Comparison of ENCODE assay signal across 26 mouse cellular contexts in genomic region chr5:123201987-123202386, GRCm38 (mm10). TPM values are rescaled to one million over a fixed set of nuclear protein-coding genes. Genes with fewer than 3 reads are reported as not detected.
DNase-seq lines count a peak whose midpoint lies in the region; ATAC-seq and TF ChIP-seq lines count a peak whose summit lies in the region.
"Had no signal": no experiment of that assay in that cellular context is flagged by ENCODE, and none has a peak within 500 bp of the region (broad histone marks: within the 10 kb centered on the region; RNA-seq: fewer than 3 reads in every experiment).

No protein-coding gene starts in this region.

- TF ChIP-seq CTCF in midbrain, postnatal 0 days (IDR thresholded peaks at IDR 0.05) = no peak

- H3K9me3 ChIP-seq in midbrain, postnatal 0 days (ENCODE audit: low read length) = no peaks in the 10 kb centered on the region
- no peaks in the 10 kb centered on the region for H3K9me3 ChIP-seq in midbrain, embryonic 16.5 days (replicated peaks; ENCODE audit: control insufficient read depth, low read length, poor library complexity, severe bottlenecking)
- H3K9me3 ChIP-seq: embryonic facial prominence, embryonic 12.5 days; heart, embryonic 12.5 days; kidney, embryonic 15.5 days; limb, embryonic 15.5 days; midbrain, embryonic 15.5 days; neural tube, embryonic 12.5 days; stomach, embryonic 15.5 days had no signal

- DNase-seq in midbrain, postnatal 0 days (ENCODE audit: low spot score) = peak; percentile 61
- DNase-seq in cerebellum, adult 9-11 months = peak; percentile 21
- peak; percentile 40 for DNase-seq in liver
- DNase-seq in thymus, postnatal 36 days = no peak
- DNase-seq in ovary, postnatal 10 days (ENCODE audit: low spot score) = no peak
- no peak for DNase-seq in right cerebral cortex, adult 2 months (ENCODE audit: low spot score in 2 of 2)
- DNase-seq: gastrocnemius, postnatal 36 days; heart, postnatal 36 days; lung, postnatal 4 days; right cerebral cortex, postnatal 4 days; thymus, postnatal 4 days had no signal

- no peaks in the 10 kb centered on the region for H3K4me1 ChIP-seq in midbrain, postnatal 0 days (ENCODE audit: insufficient read depth, low read length)
- no peaks in the 10 kb centered on the region for H3K4me1 ChIP-seq in midbrain, embryonic 16.5 days (ENCODE audit: control insufficient read depth, insufficient read depth, low read length)
- H3K4me1 ChIP-seq: embryonic facial prominence, embryonic 12.5 days; forebrain, embryonic 10.5 days; heart, embryonic 12.5 days; kidney, embryonic 15.5 days; limb, embryonic 15.5 days; midbrain, embryonic 15.5 days; neural tube, embryonic 12.5 days; stomach, embryonic 15.5 days had no signal

- no peak overlapping the region for H3K4me2 ChIP-seq in midbrain, postnatal 0 days (ENCODE audit: low read depth, low read length, poor library complexity, severe bottlenecking)
- H3K4me2 ChIP-seq in midbrain, embryonic 16.5 days (ENCODE audit: low read length) = no peak overlapping the region
- H3K4me2 ChIP-seq: embryonic facial prominence, embryonic 12.5 days; heart, embryonic 12.5 days; kidney, embryonic 15.5 days; limb, embryonic 15.5 days; midbrain, embryonic 15.5 days; neural tube, embryonic 12.5 days; stomach, embryonic 15.5 days had no signal

- H3K27ac ChIP-seq in midbrain, postnatal 0 days (ENCODE audit: low read depth, low read length) = no peak overlapping the region
- no peak overlapping the region for H3K27ac ChIP-seq in midbrain, embryonic 16.5 days (ENCODE audit: low read length)
- H3K27ac ChIP-seq: embryonic facial prominence, embryonic 12.5 days; forebrain, embryonic 10.5 days; kidney, embryonic 15.5 days; limb, embryonic 15.5 days; midbrain, embryonic 15.5 days; neural tube, embryonic 12.5 days; stomach, embryonic 15.5 days had no signal

- no peak overlapping the region for H3K9ac ChIP-seq in midbrain, postnatal 0 days (replicated peaks; ENCODE audit: low read length, poor library complexity, severe bottlenecking)
- H3K9ac ChIP-seq in midbrain, embryonic 16.5 days (ENCODE audit: low read depth, low read length) = no peak overlapping the region
- H3K9ac ChIP-seq: embryonic facial prominence, embryonic 12.5 days; heart, embryonic 12.5 days; kidney, embryonic 15.5 days; limb, embryonic 15.5 days; midbrain, embryonic 15.5 days; neural tube, embryonic 12.5 days; stomach, embryonic 15.5 days had no signal

- 86% methylated on average over 5 of the region's 5 CpGs for WGBS in midbrain, postnatal 0 days
- WGBS in midbrain, embryonic 16.5 days = 88% methylated on average over 5 of the region's 5 CpGs

- no peak overlapping the region for H3K4me3 ChIP-seq in midbrain, postnatal 0 days (ENCODE audit: low read depth, low read length)
- no peak overlapping the region for H3K4me3 ChIP-seq in midbrain, embryonic 16.5 days (ENCODE audit: low read depth, low read length)
- H3K4me3 ChIP-seq: embryonic facial prominence, embryonic 12.5 days; forebrain, embryonic 10.5 days; heart, embryonic 12.5 days; kidney, embryonic 15.5 days; limb, embryonic 15.5 days; midbrain, embryonic 15.5 days; neural tube, embryonic 12.5 days; stomach, embryonic 15.5 days had no signal

- H3K27me3 ChIP-seq in midbrain, postnatal 0 days (ENCODE audit: insufficient read depth, low read length) = no peaks in the 10 kb centered on the region
- H3K27me3 ChIP-seq in midbrain, embryonic 16.5 days (ENCODE audit: control insufficient read depth, insufficient read depth, low read depth, low read length) = no peaks in the 10 kb centered on the region
- H3K27me3 ChIP-seq: embryonic facial prominence, embryonic 12.5 days; heart, embryonic 12.5 days; kidney, embryonic 15.5 days; limb, embryonic 15.5 days; midbrain, embryonic 15.5 days; neural tube, embryonic 12.5 days; stomach, embryonic 15.5 days had no signal

- no peak for ATAC-seq in midbrain, postnatal 0 days (ENCODE audit: low FRiP score)
- ATAC-seq in midbrain, embryonic 16.5 days = no peak
- 0 out of 2 replicates have a peak, but pooled peaks have one; percentile 38 for ATAC-seq in megakaryocyte progenitor cell, adult 5-6 weeks (replicated peaks; ENCODE audit: poor library complexity)
- ATAC-seq: activated CD4-positive, CD25-positive, alpha-beta regulatory T cell, adult 4 months; inflammation-experienced regulatory T-cells, adult 6 months; midbrain, embryonic 15.5 days had no signal

- no peaks in the 10 kb centered on the region for H3K36me3 ChIP-seq in midbrain, postnatal 0 days (ENCODE audit: insufficient read depth, low read length)
- no peaks in the 10 kb centered on the region for H3K36me3 ChIP-seq in midbrain, embryonic 16.5 days (ENCODE audit: control insufficient read depth, insufficient read depth, low read length)
- H3K36me3 ChIP-seq: embryonic facial prominence, embryonic 12.5 days; forebrain, embryonic 10.5 days; heart, embryonic 12.5 days; kidney, embryonic 15.5 days; limb, embryonic 15.5 days; midbrain, embryonic 15.5 days; neural tube, embryonic 12.5 days; stomach, embryonic 15.5 days had no signal

RNA-seq across cellular contexts. Expression of gene Hpd, which starts 19.5 kb away (rescaled TPM):
- not detected in 2 replicates for total RNA-seq in midbrain, postnatal 0 days (2014; rRNA removed)
- not detected in 2 replicates for polyA plus RNA-seq in midbrain, postnatal 0 days (2015; fragmentation: Nextera tagmentation; extraction: Ambion mirVana)
- not detected in 2 replicates for polyA plus RNA-seq in midbrain, embryonic 16.5 days (2015; fragmentation: Nextera tagmentation; extraction: Ambion mirVana)
- total RNA-seq in megakaryocyte progenitor cell, adult 5-6 weeks (2015) = not detected in 2 replicates
- total RNA-seq in megakaryocyte progenitor cell, adult 5-6 weeks (2017) = not detected in 2 replicates
- total RNA-seq: common myeloid progenitor, adult 5-6 weeks; heart, postnatal 36 days; left cerebral cortex, adult 8-10 months had no signal
- polyA plus RNA-seq: activated CD4-positive, CD25-positive, alpha-beta regulatory T cell, adult 4 months; embryonic facial prominence, embryonic 12.5 days; frontal cortex, adult 2 months; heart, embryonic 12.5 days; inflammation-experienced regulatory T-cells, adult 6 months; limb, embryonic 15.5 days; midbrain, embryonic 15.5 days; neural tube, embryonic 12.5 days had no signal

RNA-seq across cellular contexts. Expression of gene Psmd9, which starts 32.8 kb away (rescaled TPM):
- 26.1 and 26.5 TPM in 2 replicates for total RNA-seq in midbrain, postnatal 0 days (2014; rRNA removed)
- polyA plus RNA-seq in midbrain, postnatal 0 days (2015; fragmentation: Nextera tagmentation; extraction: Ambion mirVana) = 76.3 and 81.8 TPM in 2 replicates
- polyA plus RNA-seq in midbrain, embryonic 16.5 days (2015; fragmentation: Nextera tagmentation; extraction: Ambion mirVana) = 73.6 and 77.6 TPM in 2 replicates
- total RNA-seq in megakaryocyte progenitor cell, adult 5-6 weeks (2015) = 22.3 and 23.9 TPM in 2 replicates
- total RNA-seq in megakaryocyte progenitor cell, adult 5-6 weeks (2017) = 15.2 and 19.4 TPM in 2 replicates

RNA-seq across cellular contexts. Expression of gene Wdr66, which starts 49.9 kb away (rescaled TPM):
- total RNA-seq in midbrain, postnatal 0 days (2014; rRNA removed) = 2.2 and 3.3 TPM in 2 replicates
- 1.4 and 2.0 TPM in 2 replicates for polyA plus RNA-seq in midbrain, postnatal 0 days (2015; fragmentation: Nextera tagmentation; extraction: Ambion mirVana)
- 0.94 and 1.7 TPM in 2 replicates for polyA plus RNA-seq in midbrain, embryonic 16.5 days (2015; fragmentation: Nextera tagmentation; extraction: Ambion mirVana)
- total RNA-seq in megakaryocyte progenitor cell, adult 5-6 weeks (2015) = 0.07 TPM in 1 of 2 replicates, not detected in the other
- total RNA-seq in megakaryocyte progenitor cell, adult 5-6 weeks (2017) = not detected in 2 replicates
- total RNA-seq: common myeloid progenitor, adult 5-6 weeks had no signal

RNA-seq across cellular contexts. Expression of gene Setd1b, which starts 60.0 kb away (rescaled TPM):
- total RNA-seq in midbrain, postnatal 0 days (2014; rRNA removed) = 5.3 and 5.9 TPM in 2 replicates
- polyA plus RNA-seq in midbrain, postnatal 0 days (2015; fragmentation: Nextera tagmentation; extraction: Ambion mirVana) = 7.2 and 8.8 TPM in 2 replicates
- 10.0 and 11.8 TPM in 2 replicates for polyA plus RNA-seq in midbrain, embryonic 16.5 days (2015; fragmentation: Nextera tagmentation; extraction: Ambion mirVana)
- 27.5 and 28.3 TPM in 2 replicates for total RNA-seq in megakaryocyte progenitor cell, adult 5-6 weeks (2015)
- total RNA-seq in megakaryocyte progenitor cell, adult 5-6 weeks (2017) = 1.9 and 3.1 TPM in 2 replicates

Comparison
In these comparisons a context has a peak if more than half of its experiments do, and no peak if none do; other contexts are left out.
1. DNase-seq: peak in midbrain, postnatal 0 days (single experiment), cerebellum, adult 9-11 months (single experiment) and liver (single experiment); none in thymus, postnatal 36 days (0 of 2), ovary, postnatal 10 days (single experiment) and right cerebral cortex, adult 2 months (0 of 2).